Mouse (Mus musculus): ENCODE measurements around the gene Abr. TPM values are rescaled to one million over a fixed set of nuclear protein-coding genes. Genes with fewer than 3 reads are reported as not detected.

The Abr gene
- total and polyA plus RNA-seq, 2 experiments from 2014 or later = 102 to 243 TPM

DNA sequence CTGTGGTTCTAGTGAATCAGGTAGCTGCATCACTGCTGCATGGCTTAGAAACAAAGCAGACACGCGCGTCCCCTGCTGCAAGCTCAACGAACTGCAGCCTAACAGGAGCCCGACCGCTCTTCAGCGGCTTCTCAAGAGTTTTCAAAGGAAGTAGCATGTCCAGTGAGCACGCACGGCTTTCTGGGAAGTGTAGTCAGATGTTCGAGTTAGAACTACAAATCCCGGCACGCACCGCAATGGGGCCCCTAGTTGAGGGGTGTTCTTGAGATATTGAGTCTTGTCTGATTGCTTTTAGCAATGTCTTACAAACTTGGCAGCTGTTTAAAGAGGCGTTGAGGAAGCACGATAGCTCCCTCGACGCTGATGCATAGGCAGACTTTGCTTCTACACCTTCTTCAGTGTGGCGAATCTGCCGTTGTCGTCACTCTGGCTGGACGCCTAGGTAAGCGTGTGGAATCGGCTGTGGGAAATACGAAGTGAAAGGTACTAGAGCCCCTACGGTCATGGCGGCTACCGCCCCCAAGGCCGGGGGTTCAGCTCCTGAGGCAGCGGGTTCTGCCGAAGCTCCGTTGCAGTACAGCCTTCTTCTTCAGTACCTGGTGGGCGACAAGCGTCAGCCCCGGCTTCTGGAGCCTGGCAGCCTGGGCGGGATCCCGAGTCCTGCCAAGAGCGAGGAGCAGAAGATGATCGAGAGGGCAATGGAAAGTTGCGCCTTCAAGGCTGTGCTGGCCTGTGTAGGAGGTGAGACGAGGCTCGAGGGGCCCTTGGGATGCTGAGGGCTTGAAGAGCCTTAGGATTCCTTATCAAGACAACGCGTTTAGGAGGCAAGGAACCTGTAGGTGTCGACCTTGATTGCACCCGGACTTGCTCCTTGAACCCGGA is 215.2 kb downstream of the Abr start, which contains the start of gene Timm22:
Timm22 (plus strand) TSS at position 251 of the 882 bp plus-strand sequence.
- Histone ChIP-seq H3K4me2 (ENCODE audit: low read depth, low read length, poor library complexity, severe bottlenecking) (peak within 1 kb of the TSS; percentile 62), H3K4me1 (ENCODE audit: insufficient read depth, low read length) (no peaks in the 10 kb centered on the region), H3K27ac (ENCODE audit: low read depth, low read length) (peak within 1 kb of the TSS; percentile 62), H3K36me3 (ENCODE audit: insufficient read depth, low read length) (0 out of 2 replicates have a peak, but pooled peaks cover 2% of the 10 kb centered on the region), H3K9me3 (ENCODE audit: low read length) (no peaks in the 10 kb centered on the region), H3K9ac (replicated peaks; ENCODE audit: low read length, poor library complexity, severe bottlenecking) (peak within 1 kb of the TSS; percentile 76), H3K4me3 (ENCODE audit: low read depth, low read length) (peak within 1 kb of the TSS; percentile 57), H3K27me3 (ENCODE audit: insufficient read depth, low read length) (no peaks in the 10 kb centered on the region)
- ATAC-seq (ENCODE audit: low FRiP score) (peak; percentile 94), DNase-seq (ENCODE audit: low spot score) (peak; percentile 99)
- peak; percentile 100 for TF ChIP-seq CTCF (IDR thresholded peaks at IDR 0.05)
- under 1% methylated on average over 46 of the region's 46 CpGs for WGBS

DNA sequence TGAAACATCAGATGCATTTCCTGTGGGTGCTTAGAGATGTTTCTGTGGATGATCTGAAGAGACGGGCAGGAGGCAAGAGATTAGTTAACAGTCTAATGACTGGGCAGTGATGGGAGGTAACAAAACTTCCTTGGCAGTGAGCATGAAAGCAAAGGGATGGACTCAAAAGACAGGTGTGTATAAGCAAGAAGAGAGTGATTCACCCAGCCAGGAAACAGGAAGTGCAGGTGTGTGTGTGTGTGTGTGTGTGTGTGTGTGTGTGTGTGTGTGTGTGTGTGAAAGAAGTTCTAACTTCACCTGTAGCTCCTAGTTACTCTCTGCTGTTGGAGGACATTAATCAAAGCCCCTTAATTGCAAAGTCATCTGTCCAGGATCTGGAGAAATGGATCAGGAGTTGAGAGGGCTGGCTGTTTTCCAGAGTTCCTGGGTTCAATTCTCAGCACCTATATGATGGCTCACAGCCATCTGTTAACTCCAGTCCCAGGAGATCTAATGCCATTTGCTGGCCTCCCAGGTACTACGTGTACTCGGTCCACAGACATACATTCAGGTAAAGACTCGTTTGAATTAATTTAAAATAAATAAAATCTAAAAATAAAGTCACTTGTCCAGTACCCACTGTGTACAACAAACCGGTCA is 216.4 kb downstream of the Abr start:
- Histone ChIP-seq H3K4me3 (ENCODE audit: low read depth, low read length) (no peak overlapping the region), H3K9ac (replicated peaks; ENCODE audit: low read length, poor library complexity, severe bottlenecking) (no peak overlapping the region), H3K27me3 (ENCODE audit: insufficient read depth, low read length) (no peaks in the 10 kb centered on the region), H3K9me3 (ENCODE audit: low read length) (no peaks in the 10 kb centered on the region), H3K27ac (ENCODE audit: low read depth, low read length) (no peak overlapping the region), H3K4me2 (ENCODE audit: low read depth, low read length, poor library complexity, severe bottlenecking) (no peak overlapping the region), H3K4me1 (ENCODE audit: insufficient read depth, low read length) (no peaks in the 10 kb centered on the region), H3K36me3 (ENCODE audit: insufficient read depth, low read length) (no peaks in the 10 kb centered on the region)
- TF ChIP-seq CTCF (IDR thresholded peaks at IDR 0.05) = no peak
- DNase-seq (ENCODE audit: low spot score) (no peak), ATAC-seq (ENCODE audit: low FRiP score) (no peak)
- 90% methylated on average over 5 of the region's 5 CpGs for WGBS

DNA sequence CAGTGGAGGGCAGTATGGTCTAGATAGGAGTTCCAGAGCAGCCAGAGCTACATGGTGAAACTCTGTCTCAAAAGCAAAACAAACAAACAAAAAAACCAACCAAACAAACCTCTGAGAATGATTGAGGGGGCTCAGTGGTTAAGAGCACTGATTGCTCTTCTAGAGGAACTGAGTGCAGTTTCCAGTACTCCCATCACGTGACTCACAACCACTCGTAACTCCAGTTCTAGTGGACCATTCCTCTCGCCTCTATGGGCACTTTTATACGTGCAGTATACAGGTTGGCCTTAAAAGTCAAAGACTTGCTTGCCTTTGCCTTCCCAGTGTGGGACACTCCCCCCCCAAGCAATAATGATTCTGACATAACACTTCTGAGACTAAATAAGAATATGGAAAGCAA is 217.0 kb downstream of the Abr start:
- H3K36me3 ChIP-seq (ENCODE audit: insufficient read depth, low read length) = no peaks in the 10 kb centered on the region
- no peak overlapping the region for H3K9ac ChIP-seq (replicated peaks; ENCODE audit: low read length, poor library complexity, severe bottlenecking)
- no peak overlapping the region for H3K4me3 ChIP-seq (ENCODE audit: low read depth, low read length)
- no peak for ATAC-seq (ENCODE audit: low FRiP score)
- no peaks in the 10 kb centered on the region for H3K4me1 ChIP-seq (ENCODE audit: insufficient read depth, low read length)
- no peak for DNase-seq (ENCODE audit: low spot score)
- no peak overlapping the region for H3K4me2 ChIP-seq (ENCODE audit: low read depth, low read length, poor library complexity, severe bottlenecking)
- H3K9me3 ChIP-seq (ENCODE audit: low read length) = no peaks in the 10 kb centered on the region
- TF ChIP-seq CTCF (IDR thresholded peaks at IDR 0.05) = no peak
- 70% methylated on average over 4 of the region's 4 CpGs for WGBS
- no peaks in the 10 kb centered on the region for H3K27me3 ChIP-seq (ENCODE audit: insufficient read depth, low read length)
- H3K27ac ChIP-seq (ENCODE audit: low read depth, low read length) = no peak overlapping the region

DNA sequence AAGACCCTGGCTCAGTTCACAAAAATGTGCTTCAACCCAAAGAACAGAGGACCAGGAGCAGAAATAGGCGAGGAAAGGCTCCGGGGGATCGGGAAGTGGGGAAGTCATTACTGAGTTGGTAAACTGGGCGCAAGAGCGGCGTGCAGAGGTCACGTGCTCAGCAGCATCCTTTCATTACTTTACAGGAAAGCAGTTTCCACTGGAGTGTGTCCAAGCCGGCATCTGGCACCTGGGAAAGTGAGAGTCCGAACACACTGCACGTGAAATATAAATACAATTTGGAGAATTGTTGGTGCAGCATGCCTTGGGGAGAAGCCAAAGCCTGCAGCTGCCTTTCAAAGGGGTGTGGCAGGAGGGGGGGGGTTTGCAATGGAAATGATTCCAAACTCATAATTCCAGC is 220.7 kb downstream of the Abr start:
- Histone ChIP-seq H3K4me2 (ENCODE audit: low read depth, low read length, poor library complexity, severe bottlenecking) (no peak overlapping the region), H3K36me3 (ENCODE audit: insufficient read depth, low read length) (no peaks in the 10 kb centered on the region), H3K9me3 (ENCODE audit: low read length) (no peaks in the 10 kb centered on the region), H3K4me1 (ENCODE audit: insufficient read depth, low read length) (no peaks in the 10 kb centered on the region), H3K27ac (ENCODE audit: low read depth, low read length) (no peak overlapping the region), H3K9ac (replicated peaks; ENCODE audit: low read length, poor library complexity, severe bottlenecking) (no peak overlapping the region), H3K27me3 (ENCODE audit: insufficient read depth, low read length) (no peaks in the 10 kb centered on the region), H3K4me3 (ENCODE audit: low read depth, low read length) (no peak overlapping the region)
- ATAC-seq (ENCODE audit: low FRiP score) = no peak
- no peak for DNase-seq (ENCODE audit: low spot score)
- TF ChIP-seq CTCF (IDR thresholded peaks at IDR 0.05) = no peak
- WGBS = 74% methylated on average over 10 of the region's 10 CpGs

DNA sequence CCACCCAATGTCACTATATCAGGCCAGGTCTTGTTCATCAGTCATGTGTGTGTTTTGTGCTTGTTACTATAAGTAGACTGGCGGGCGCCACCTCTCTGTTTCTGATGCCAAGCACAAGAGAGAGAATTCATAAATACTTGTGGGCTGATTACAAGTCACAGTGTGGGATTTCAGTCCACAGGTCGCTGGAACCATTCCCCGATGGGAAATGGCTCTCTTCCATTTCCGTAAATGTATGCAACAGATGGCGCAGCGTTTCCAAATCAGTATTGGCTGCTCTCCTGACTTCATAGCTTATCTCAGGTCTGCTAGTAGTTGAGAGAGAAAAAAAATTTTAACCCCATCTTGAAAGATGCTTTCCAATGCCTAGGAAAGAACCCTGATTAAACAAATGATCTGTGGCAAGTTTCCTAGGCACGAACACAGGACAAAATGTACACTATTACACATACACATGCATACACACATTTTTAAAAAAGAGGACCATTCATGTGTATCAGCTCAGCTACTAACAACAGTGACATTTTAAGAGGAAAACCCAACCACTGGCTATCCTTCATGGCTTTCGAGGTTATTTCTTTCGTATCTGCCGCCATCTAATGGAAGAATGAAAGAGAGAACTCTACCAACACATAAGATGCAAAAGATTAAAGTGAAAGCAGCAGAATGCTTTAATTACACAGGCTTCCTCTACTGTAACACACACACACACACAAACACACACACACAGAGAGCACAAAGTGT is 222.4 kb downstream of the Abr start:
- no peak overlapping the region for H3K9ac ChIP-seq (replicated peaks; ENCODE audit: low read length, poor library complexity, severe bottlenecking)

More for the DNA sequence above, 222.4 kb downstream of the Abr start:
- Histone ChIP-seq H3K4me1 (ENCODE audit: insufficient read depth, low read length) (no peaks in the 10 kb centered on the region), H3K4me2 (ENCODE audit: low read depth, low read length, poor library complexity, severe bottlenecking) (peak overlapping the region; percentile 71), H3K4me3 (ENCODE audit: low read depth, low read length) (peak overlapping the region; percentile 75), H3K9me3 (ENCODE audit: low read length) (no peaks in the 10 kb centered on the region), H3K36me3 (ENCODE audit: insufficient read depth, low read length) (no peaks in the 10 kb centered on the region), H3K27me3 (ENCODE audit: insufficient read depth, low read length) (no peaks in the 10 kb centered on the region), H3K27ac (ENCODE audit: low read depth, low read length) (no peak overlapping the region)
- peak; percentile 83 for DNase-seq (ENCODE audit: low spot score)
- 8% methylated on average over 11 of the region's 11 CpGs for WGBS
- TF ChIP-seq CTCF (IDR thresholded peaks at IDR 0.05) = peak; percentile 83
- ATAC-seq (ENCODE audit: low FRiP score) = no peak

All from midbrain, postnatal 0 days (tissue).